Mouse (Mus musculus) neutrophil, adult 5-6 weeks (primary cell): ENCODE measurements around the gene Ubash3b. TPM values are rescaled to one million over a fixed set of nuclear protein-coding genes. Genes with fewer than 3 reads are reported as not detected.

Source experiments
- ATAC-seq: fragments of 151-379, 151-347 bp; 2 replicates; pipeline ENCODE4 v1.8.0; 2017; ENCODE audit warnings: mild to moderate bottlenecking, moderate TSS enrichment; ENCODE audit not compliant: insufficient number of reproducible peaks, poor library complexity, low FRiP score, severe bottlenecking; ENCODE audit errors: extremely low read depth
- total RNA-seq: library from RNA; stranded (forward); fragments of 200-1000 nt; gene quantifications from 2 replicates; pipeline ENCODE4 v1.2.3, GENCODE M21; 2017

Ubash3b gene
- 7.1 and 9.1 TPM in 2 replicates for total RNA-seq

DNA sequence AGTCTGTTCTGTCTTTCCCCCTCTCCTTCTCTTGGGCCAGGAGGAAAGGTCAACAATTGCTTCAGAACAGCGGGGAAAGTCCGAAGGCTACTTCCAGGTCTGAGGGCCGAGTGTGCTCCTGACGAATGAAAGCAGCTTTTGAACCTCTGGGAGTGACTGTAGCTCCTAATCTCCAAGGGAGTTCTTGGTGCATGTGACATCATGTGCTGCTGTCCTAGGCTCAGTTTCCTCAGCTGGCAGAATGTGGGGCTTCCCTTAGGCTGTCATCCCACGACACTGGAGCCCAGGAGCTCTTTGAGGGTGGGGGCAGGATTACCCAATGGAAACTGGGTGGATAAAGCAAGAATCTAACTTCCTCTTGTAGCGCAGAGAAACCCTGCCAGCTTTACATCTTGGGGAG, at the start of gene Ubash3b:
Gene Ubash3b (minus strand): TSS at position 285 of the 400 bp plus-strand sequence.
- peak; percentile 18; the same call in 1 of the 2 replicates for ATAC-seq

GRCm38 (mm10) chr9:41207130-41208104, 45.9 kb upstream of the Ubash3b start:
- peak; percentile 97 for ATAC-seq

- ATAC-seq = no peak
Measured at GRCm38 (mm10) chr9:41206717-41207116, 45.2 kb upstream of the Ubash3b start.

GRCm38 (mm10) chr9:41205267-41205666, 43.8 kb upstream of the Ubash3b start:
- no peak for ATAC-seq

- ATAC-seq = no peak
Measured at GRCm38 (mm10) chr9:41199456-41200252, 38.2 kb upstream of the Ubash3b start.

DNA sequence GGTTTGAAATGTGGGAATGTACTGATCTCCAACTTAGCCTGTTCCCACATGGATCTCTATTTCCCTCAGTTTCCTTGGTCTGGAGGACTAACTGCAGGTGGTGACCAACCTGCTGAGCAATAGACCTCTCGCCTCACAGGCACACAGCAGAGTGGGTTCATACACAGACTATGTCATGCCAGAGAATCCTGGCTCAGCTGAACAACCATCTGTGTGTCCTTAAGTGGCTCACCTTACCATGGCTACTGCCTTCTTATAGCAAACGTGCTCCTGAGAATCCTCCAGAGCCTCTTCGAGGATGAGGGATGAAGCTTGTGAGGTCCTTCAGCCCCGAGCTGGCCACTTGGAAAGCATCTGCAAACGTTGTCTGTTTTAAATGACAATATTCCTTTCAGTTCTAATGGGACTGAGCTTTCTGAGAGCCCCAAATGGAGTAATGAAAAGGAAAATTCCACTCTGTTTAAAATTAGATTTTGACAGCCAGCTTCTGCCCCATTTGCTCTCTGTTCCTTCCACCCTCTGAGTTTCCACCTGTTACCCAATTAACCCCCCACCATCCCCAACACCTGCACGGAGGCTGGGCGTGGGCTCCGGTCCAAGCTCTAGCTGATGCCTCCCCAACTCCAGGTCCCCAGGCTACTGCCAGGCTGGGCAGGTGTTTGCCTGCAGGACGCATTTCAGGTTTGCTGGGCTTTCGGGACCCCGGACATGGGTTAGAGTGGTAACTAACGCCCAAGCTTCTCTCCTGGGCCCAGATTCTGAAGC, 37.2 kb upstream of the Ubash3b start:
- no peak for ATAC-seq

DNA sequence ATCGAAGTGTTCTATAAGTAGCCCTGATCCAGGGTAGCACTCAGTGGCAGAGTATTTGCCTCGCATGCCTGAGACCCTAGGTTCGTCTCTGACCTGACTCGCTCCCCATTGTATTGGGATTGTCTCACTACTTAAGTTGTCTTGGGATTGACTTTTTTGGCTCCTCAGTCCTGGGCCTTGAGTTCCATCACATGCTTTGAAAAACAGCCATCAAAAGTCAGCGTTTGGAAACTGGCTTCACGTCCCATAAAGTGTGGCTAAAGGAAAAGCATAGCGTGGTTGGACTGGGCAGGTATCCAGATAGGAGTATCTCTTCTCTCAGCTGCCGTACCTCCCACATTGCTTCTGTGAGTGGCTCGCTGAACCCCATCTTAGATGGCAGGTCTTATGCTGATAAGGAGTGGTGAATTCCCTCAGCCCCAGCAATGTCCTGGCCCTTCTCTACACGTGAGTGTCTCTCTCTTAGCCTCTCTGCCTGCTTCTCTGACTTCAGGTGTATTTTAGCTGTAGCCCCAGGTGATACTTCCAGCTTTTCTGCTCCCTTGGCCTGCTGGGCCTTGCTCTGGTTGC, 34.3 kb upstream of the Ubash3b start:
- ATAC-seq = no peak

- no peak for ATAC-seq
Measured at GRCm38 (mm10) chr9:41191651-41192210, 30.2 kb upstream of the Ubash3b start.

DNA sequence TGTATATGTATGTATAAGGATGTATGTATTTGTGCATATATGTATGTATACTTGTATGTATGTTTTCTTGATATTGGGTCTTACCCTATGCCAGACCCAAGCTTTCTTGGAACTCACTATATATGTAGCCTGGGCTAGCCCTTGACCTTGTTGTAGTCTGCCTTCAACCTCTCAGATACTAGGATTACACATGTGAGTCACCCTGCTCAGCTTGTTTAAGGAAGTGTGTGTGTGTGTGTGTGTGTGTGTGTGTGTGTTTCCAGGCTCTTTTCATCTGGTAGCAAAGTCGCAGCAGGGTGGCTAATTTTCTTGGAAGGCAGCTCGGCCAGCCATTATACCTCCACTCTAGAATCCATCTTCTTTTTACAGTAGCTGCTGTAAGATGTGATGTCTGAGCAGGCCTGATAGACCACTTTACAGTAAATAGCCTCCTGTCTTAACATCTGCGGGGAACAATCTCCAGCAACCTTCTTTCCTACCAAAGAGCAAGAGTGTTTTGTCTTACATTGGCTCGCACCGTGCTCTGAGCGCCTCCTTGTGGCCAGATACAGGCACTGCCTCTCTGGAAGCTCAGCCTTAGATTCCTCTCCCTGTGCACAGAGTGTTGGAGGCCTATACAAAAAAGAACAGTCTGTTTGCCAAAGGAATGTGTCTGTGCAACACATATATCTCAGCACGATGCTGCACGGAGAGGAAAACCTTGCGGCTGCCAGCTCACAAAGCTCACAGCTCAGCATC, 29.4 kb upstream of the Ubash3b start:
- ATAC-seq = peak; percentile 92

DNA sequence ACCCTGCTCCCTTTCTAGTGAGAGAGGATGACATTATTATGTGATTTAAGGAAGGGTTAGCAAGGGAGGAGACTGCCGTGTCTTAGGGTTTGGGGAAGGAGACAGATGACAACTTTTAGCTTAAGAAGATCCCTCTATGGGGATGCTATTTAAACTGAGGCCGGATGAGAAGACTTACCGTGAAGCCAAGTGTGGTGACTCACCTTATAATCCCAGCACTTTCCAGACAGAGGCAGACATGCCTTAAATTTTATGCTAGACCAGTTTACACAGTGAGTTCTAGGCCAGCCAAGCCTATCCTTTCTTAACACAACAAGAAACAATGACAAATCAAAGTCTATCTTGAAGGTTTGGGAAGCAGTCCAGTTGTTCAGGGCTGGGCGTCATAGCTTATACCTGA, 26.4 kb upstream of the Ubash3b start:
- no peak for ATAC-seq

- no peak for ATAC-seq
Measured at GRCm38 (mm10) chr9:41187498-41187897, 26.0 kb upstream of the Ubash3b start.

DNA sequence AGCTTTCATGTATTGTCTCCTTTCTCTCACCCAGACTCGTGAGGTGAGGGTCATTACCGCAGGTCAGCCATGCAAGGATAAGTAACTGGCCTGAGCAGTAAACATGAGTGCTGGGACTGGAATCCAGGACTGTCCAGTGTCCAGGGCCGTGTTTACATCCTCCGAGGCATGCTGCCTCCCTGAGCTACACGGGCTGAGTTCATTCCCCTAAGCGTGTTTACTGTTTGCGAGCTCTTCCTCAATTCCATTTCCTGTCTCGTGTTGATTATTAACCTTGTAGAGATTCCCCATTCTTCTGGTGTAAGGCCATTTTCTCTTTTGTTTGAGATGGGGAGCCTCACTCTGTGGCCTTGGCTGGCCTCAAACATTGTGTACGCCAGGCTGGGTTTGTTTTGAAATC, 23.8 kb upstream of the Ubash3b start:
- ATAC-seq = no peak

GRCm38 (mm10) chr9:41182550-41182949, 21.1 kb upstream of the Ubash3b start:
- peak; percentile 80 for ATAC-seq

DNA sequence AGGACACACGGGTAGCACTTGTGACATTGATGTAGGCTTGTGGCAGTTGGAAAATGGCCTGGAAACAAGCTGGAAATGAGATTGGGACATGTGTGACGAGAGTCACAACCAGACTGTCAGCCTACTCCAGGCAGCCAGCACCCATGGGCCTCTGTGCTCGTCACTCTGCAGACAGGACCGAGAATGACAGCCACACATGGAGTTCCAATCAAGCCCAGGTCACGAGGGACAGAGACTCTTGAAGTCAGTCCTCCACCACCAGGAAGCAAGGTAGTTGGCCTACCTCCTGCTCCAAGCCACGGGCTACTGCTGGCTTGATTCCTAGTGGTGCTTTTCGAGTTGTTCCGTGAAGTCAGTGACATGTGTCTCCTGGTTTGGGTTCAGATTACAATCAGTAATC, 20.3 kb upstream of the Ubash3b start:
- ATAC-seq = no peak

DNA sequence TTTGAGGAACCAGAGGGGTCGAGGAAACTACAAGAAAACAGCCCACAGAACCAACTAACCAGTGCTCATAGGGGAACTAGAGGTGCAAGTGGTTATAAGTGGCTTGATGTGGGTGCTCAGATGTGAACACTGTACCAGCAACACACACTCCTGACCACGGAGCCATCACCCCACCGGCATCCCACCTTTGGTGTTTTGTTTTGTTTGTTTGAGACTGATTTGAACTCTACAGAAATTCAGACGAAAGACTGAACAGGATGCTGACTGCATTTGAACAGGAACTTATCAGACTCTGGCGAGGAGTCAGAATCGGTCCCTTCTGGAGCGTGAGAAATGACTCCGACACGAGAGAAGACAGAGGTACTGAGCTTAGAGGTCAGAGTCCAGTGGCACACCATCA, 19.9 kb upstream of the Ubash3b start:
- peak; percentile 17; the same call in 1 of the 2 replicates for ATAC-seq

GRCm38 (mm10) chr9:41179056-41179455, 17.6 kb upstream of the Ubash3b start:
- no peak for ATAC-seq

DNA sequence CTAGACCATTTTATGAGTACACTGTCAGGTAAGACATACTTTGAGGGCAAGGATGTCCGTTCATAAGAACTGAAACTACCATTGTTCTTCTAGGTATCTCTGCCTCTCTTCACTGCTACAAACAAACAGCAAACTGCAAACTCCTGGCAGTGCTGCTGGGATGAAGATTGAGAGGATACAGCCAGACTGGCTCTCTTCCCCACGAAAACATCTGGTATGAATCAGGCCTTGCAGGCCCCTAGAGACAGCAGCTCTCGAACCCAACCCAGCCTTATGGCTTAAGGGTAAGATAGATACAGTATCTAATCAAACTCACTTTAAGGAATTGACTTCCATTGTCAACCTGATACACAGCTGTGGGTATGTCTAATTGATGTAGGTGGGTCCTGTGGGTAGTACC, 11.7 kb upstream of the Ubash3b start:
- no peak for ATAC-seq

DNA sequence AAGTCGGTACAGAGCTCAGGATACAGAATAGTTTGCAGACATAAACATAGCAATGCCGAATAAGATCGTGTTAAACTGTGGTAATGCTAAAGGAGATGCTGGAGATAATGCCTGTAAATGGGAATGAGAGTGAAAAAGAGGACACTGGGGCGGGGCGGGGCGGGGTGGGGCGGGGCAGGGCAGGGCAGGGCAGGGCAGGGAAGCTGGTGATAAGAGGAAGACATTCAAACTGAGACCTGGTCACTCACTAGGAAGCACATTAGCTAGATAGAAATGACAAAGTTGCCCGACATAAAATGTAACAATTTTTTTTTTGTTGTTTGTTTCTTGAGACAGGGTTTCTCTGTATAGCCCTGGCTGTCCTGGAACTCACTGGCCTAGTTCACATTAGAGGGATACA, 10.9 kb upstream of the Ubash3b start:
- no peak for ATAC-seq
